Mouse (Mus musculus): ENCODE measurements at regions not wholly inside any gene's neighbourhood (a gene's known extent, or its start where the extent isn't known, plus 50 kb on each side); places are given as distances from the start of the nearest gene placed in this dataset.
A peak's percentile ranks its signal among the peaks of the same experiment; 100 is the strongest.

DNA sequence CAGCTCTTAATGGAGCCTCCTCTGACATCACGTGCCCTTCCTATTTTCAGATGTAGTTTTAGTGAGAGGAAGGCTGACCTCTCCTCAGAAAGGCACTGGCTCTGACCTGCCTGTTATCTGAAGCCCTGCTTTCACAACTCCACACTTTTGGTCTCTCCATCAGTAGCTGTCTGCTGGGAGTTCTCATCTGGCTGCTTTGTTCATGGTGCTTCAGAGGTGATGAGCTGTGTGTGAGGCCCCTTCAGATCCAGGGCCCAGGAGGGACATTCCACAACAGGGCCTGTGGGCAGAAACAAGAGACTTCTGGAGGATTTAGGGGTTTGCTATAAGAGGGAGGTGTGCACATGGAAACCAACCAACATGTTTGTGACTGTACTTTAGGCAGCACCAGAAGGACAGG is 50.8 kb upstream of the Fhl2 start:
- no peak for DNase-seq

DNA sequence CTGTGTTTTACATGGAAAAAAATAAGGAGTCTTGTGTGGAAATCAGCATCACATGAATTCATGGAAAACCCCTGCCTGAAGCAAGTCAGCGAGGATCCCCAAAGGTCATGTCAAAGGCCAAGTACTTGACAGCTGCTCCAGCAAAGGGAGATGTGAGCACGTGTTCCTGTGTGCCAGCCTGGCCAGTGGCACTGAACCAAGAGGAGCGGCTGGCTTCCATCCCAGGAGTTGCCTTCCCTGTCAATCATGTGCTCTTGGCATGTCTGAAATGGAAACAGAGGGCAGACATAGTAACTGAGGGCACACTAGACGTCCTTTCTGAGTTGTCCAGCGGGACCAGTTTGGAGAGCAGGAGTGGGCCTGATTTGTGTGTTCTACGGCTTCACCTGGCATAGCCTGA is 53.5 kb upstream of the Fhl2 start:
- peak; percentile 58 for DNase-seq

GRCm38 (mm10) chr1:43251356-43251755 is 54.6 kb upstream of the Fhl2 start:
- peak; percentile 23 for DNase-seq

- DNase-seq: no peak
Measured at GRCm38 (mm10) chr1:43254129-43254528, 57.3 kb upstream of the Fhl2 start.

- no peak for DNase-seq
Measured at GRCm38 (mm10) chr1:43256078-43256477, 59.3 kb upstream of the Fhl2 start.

GRCm38 (mm10) chr1:43257909-43258308 is 61.1 kb upstream of the Fhl2 start:
- DNase-seq: no peak

DNA sequence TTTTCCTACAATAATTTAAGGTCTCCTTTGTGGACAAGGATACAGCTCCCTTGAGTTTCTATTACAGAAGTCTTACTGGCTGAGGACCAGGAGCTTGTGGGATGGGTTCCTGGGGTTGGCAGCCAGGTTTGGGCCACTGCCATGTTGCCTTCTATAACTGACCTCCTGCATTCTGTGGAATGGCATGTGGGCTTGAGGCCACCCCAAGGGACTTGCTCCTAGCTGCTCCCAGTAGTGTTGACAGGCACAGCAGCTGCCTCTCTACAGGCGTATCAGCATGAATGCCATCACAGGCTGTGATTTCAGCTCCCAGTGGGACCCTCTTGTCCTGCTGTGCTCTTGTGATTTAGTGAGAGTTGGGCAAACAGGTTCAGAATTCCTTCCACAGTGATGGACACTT is 63.1 kb upstream of the Fhl2 start:
- peak; percentile 41 for DNase-seq

GRCm38 (mm10) chr1:43260491-43260890 is 63.7 kb upstream of the Fhl2 start:
- no peak for DNase-seq

DNA sequence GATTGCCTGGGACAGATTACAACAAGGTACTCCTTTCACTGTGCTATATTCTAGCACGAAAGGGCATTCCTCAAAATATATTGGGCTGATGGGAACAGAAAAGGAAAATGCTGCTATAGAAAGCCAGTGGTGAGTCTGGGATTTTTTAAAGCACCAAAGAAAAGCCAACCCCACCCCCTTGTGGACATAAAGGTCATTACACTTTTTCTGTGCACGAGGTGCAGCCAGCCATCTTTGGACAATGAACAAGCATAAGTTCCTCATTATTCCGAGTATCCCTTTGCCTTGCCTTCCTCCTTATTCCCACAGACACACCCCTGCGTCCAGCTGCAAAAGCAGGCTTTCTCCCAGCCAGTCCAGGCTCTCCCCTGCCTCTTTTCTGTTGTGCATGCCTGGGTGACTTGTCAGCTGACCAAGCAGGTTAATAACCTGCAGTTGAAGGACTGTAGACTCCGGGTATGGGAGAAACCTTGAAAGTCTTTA is 67.7 kb upstream of the Fhl2 start:
- peak; percentile 84 for DNase-seq

DNA sequence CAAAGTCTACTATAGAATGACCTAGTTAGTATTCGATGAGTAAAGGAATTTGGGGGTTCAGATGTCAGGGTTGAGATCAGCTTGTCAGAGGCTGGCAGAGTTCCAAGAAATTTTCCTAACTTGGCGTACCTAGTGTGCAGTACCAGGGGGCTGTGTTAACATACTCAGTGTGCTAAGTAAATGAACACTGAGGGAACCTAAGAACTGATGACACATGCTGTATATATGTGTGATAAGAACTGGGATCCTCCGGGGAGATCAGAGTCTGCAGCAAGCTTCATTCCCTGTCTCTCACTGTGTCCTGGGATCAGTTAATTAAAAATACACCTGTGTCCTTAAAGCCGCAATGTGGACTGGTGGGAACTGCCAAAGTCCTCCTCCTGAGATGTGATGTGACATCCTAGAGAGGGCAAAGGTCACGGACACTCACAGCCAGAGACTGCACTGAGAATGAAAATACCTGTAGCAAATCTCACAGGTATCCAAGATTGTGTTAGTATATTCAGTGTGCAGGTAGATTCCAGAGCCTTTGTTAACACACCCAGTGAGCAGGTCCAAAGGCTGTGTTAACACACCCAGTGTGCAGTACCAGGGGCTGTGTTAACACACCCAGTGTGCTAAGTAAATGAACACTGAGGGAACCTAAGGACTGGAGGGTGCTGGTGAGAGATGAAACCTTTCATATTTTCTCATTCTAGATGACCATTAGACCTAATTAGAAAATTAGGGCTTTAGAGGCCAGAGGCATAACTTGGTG is 69.1 kb upstream of the Fhl2 start:
- DNase-seq: no peak

DNA sequence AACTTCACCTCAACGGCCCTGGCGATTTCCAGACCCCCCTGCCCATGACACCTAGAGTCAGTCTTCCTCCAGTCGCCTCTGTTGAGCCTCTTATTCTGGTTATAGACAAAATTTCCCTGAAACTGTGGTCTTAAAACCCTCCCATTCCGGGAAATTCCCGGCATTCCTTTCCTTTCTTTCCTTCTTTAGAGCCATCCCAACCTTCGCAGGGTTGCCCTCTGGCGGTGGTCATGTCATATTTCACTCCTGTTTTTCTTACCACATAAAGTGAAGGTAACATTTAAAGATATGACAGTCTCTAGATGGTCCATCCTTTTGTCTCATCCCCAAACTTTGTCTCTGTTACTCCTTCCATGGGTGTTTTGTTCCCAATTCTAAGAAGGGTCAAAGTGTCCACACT is 72.9 kb upstream of the Fhl2 start:
- peak; percentile 64 for DNase-seq

GRCm38 (mm10) chr1:43273236-43273868 is 76.6 kb upstream of the Fhl2 start:
- no peak for DNase-seq

DNA sequence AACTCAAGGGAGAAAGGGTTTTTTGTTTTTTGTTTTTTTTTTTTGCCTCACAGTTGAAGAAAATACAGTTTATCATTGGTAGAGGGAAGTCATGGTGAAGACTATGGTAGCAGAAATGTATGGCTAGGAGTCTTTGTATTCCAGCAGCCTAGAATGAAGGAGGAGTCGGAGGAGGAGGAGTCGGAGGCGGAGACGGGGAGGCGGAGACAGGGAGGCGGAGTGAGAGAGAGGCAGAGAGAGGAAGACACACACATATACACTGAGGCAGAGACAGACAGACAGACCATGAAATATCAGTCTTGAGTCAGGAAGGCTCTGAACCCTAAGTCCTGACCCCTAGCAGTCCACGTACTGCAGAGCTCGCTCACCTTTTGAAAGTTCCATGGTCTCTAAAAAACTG is 95.0 kb upstream of the Fhl2 start:
- no peak for DNase-seq

- no peak for DNase-seq
Measured at GRCm38 (mm10) chr1:43292561-43292960, 95.8 kb upstream of the Fhl2 start.

DNA sequence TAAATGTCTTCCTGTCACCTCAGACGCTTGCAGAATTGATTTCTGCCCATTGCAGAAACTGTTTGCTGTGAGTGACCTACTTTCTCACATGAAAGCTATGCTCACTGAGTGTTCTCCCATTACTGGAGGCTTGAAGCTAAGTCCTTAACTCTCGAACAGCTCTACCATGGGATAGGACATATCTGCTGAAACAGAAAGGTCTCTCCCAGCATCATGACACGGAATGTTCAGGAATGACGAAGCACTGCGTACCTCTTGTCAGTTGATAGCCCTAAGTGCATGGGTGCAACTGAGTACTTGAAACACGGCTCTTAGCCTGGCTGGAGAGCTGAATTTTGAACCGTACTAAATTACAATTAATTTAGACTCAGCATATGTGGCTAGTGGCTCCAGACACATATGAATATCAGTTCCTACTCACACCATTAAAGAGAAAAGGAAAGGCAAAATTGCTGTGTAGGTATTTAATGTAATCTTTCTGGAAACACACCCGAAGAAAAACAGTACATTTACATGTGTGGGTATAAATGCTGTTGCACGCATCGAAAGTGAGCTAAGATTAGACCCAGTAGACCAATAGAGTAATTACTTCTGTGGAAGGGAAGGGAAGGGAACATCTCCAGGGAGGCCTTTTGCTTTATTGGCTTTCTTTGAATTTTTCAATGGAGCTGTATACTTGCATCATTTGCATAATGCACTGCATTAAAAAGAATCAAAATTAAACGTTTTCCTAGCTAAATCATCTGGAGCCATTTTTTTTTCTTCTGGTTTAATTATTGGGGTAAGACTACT is 97.6 kb upstream of the Fhl2 start:
- no peak for DNase-seq

- no peak for DNase-seq
Measured at GRCm38 (mm10) chr1:43297579-43297978, 100.8 kb upstream of the Fhl2 start.

- no peak for DNase-seq
Measured at GRCm38 (mm10) chr1:43298746-43299145, 102.0 kb upstream of the Fhl2 start.

GRCm38 (mm10) chr1:43299490-43300302 is 102.9 kb upstream of the Fhl2 start:
- DNase-seq: no peak

- DNase-seq: no peak
Measured at GRCm38 (mm10) chr1:43300676-43301075, 103.9 kb upstream of the Fhl2 start.

- DNase-seq: no peak
Measured at GRCm38 (mm10) chr1:43301866-43302571, 105.2 kb upstream of the Fhl2 start.

DNA sequence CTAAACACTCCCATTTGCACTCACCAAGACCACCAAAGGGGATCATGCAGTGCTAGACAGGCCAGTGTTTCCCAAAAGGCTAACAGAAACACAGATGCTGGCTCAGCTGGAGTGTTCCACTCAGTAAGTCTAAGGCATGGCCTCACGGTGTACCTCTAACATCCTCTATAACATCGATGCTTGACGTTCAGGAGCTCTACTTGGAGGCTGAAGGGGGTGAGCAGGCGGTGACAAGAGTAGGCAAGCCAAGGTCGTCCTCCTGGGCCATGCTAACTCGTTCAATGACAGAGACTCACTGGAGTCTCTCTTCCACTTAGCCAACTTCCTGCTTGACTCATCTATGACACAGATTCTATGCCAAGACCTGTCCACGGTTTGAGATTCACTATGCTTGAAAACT is 105.9 kb upstream of the Fhl2 start:
- DNase-seq: no peak

Data from kidney, postnatal 10 days (tissue).